Mouse (Mus musculus) liver, adult 2 months (tissue): ENCODE data around the gene Pde4dip.

Experiments used
- CTCF ChIP-seq: fragments of 200-500 bp; IDR thresholded peaks from 2 replicates; pipeline ENCODE4 v1.5.1; 2011; ENCODE audit warnings: low read depth, low read length, control low read depth
- POLR2A ChIP-seq: fragments of 200-500 bp; IDR thresholded peaks from 2 replicates; pipeline ENCODE4 v1.6.1; 2011; ENCODE audit warnings: low read length, control low read depth; ENCODE audit not compliant: insufficient read depth; ENCODE audit errors: extremely low read depth

- TF ChIP-seq CTCF, result no peak
- no peak for TF ChIP-seq POLR2A
Observed at GRCm38 (mm10) chr3:97932771-97933170, 44.3 kb upstream of the Pde4dip start.
